Mouse (Mus musculus) heart, embryonic 13.5 days (tissue): ENCODE measurements at regions not wholly inside any gene's neighbourhood (a gene's known extent, or its start where the extent isn't known, plus 50 kb on each side); places are given as distances from the start of the nearest gene placed in this dataset.

Experiments used
- ATAC-seq: fragments of 200-750 bp; cut with Nextera tagmentation; 2 replicates; pipeline ENCODE4 v1.8.0; 2017; ENCODE audit warnings: moderate TSS enrichment; ENCODE audit not compliant: insufficient number of reproducible peaks, low FRiP score, low TSS enrichment; ENCODE audit errors: extremely low read depth
- H3K27ac ChIP-seq: fragments of 300-500 bp; sonication (generic); replicated peaks from 2 replicates; pipeline ENCODE4 v1.5.1; 2015; ENCODE audit warnings: moderate library complexity, mild to moderate bottlenecking, inconsistent platforms
- H3K27me3 ChIP-seq: fragments of 300-500 bp; sonication (generic); replicated peaks from 2 replicates; pipeline ENCODE4 v1.6.1; 2015; ENCODE audit warnings: mild to moderate bottlenecking, inconsistent platforms
- H3K36me3 ChIP-seq: fragments of 300-500 bp; sonication (generic); 2 replicates; pipeline ENCODE4 v1.6.1; 2015; ENCODE audit warnings: mild to moderate bottlenecking, inconsistent platforms
- H3K4me1 ChIP-seq: fragments of 300-500 bp; sonication (generic); 2 replicates; pipeline ENCODE4 v1.6.1; 2015; ENCODE audit warnings: inconsistent platforms
- H3K4me2 ChIP-seq: fragments of 300-500 bp; sonication (generic); 2 replicates; pipeline ENCODE4 v1.6.1; 2015; ENCODE audit warnings: inconsistent platforms, mild to moderate bottlenecking, moderate library complexity
- H3K4me3 ChIP-seq: fragments of 300-500 bp; sonication (generic); 2 replicates; pipeline ENCODE4 v1.5.1; 2015; ENCODE audit warnings: moderate library complexity, mild to moderate bottlenecking, inconsistent platforms
- H3K9ac ChIP-seq: fragments of 300-500 bp; sonication (generic); 2 replicates; pipeline ENCODE4 v1.6.1; 2015; ENCODE audit warnings: inconsistent platforms, mild to moderate bottlenecking, moderate library complexity
- H3K9me3 ChIP-seq: fragments of 300-500 bp; sonication (generic); 2 replicates; pipeline ENCODE4 v1.6.1; 2016; ENCODE audit warnings: inconsistent platforms
- WGBS: fragments of 180-500 bp; shearing (Covaris S2); methylation state at CpG from one replicate; pipeline ENCODE4 v1.1.7; 2015; ENCODE audit warnings: mixed read lengths; 5-methylcytosine and 5-hydroxymethylcytosine counted together

- ATAC-seq: no peak
- Histone ChIP-seq H3K36me3 (no peaks in the 10 kb centered on the region), H3K27ac (no peak overlapping the region), H3K9me3 (no peaks in the 10 kb centered on the region), H3K27me3 (no peaks in the 10 kb centered on the region), H3K4me3 (no peak overlapping the region), H3K4me2 (peak overlapping the region; percentile 34), H3K9ac (no peak overlapping the region), H3K4me1 (peaks cover 8% of the 10 kb centered on the region; the same call in 1 of the 2 replicates)
- whole genome bisulfite sequencing: 38% methylated on average over 14 of the region's 14 CpGs
Observed at GRCm38 (mm10) chr3:51095847-51096447, 128.3 kb upstream of the Noct start.

GRCm38 (mm10) chr3:51096545-51096944 lies 127.7 kb upstream of the Noct start:
- no peaks in the 10 kb centered on the region for H3K36me3 ChIP-seq
- ATAC-seq: no peak
- peaks cover 8% of the 10 kb centered on the region; the same call in 1 of the 2 replicates for H3K4me1 ChIP-seq
- H3K27ac ChIP-seq: no peak overlapping the region
- H3K9me3 ChIP-seq: no peaks in the 10 kb centered on the region
- 34% methylated on average over 6 of the region's 6 CpGs for WGBS
- no peak overlapping the region for H3K9ac ChIP-seq
- H3K4me2 ChIP-seq: peak overlapping the region; percentile 34
- H3K27me3 ChIP-seq: no peaks in the 10 kb centered on the region
- no peak overlapping the region for H3K4me3 ChIP-seq

- WGBS: 80% methylated on average over 10 of the region's 10 CpGs
- no peak for ATAC-seq
- H3K27me3 ChIP-seq: no peaks in the 10 kb centered on the region
Observed at GRCm38 (mm10) chr3:51097362-51097761, 126.9 kb upstream of the Noct start.

GRCm38 (mm10) chr3:51099966-51100365 lies 124.3 kb upstream of the Noct start:
- no peaks in the 10 kb centered on the region for H3K9me3 ChIP-seq
- 83% methylated on average over 7 of the region's 7 CpGs for WGBS
- H3K27ac ChIP-seq: no peak overlapping the region
- peaks cover 8% of the 10 kb centered on the region; the same call in 1 of the 2 replicates for H3K4me1 ChIP-seq
- no peak for ATAC-seq
- H3K9ac ChIP-seq: no peak overlapping the region
- H3K27me3 ChIP-seq: no peaks in the 10 kb centered on the region
- H3K36me3 ChIP-seq: no peaks in the 10 kb centered on the region
- H3K4me3 ChIP-seq: no peak overlapping the region
- H3K4me2 ChIP-seq: no peak overlapping the region

More at GRCm38 (mm10) chr3:51097362-51097761, 126.9 kb upstream of the Noct start:
- no peak overlapping the region for H3K27ac ChIP-seq
- H3K9me3 ChIP-seq: no peaks in the 10 kb centered on the region
- H3K36me3 ChIP-seq: no peaks in the 10 kb centered on the region
- no peak overlapping the region for H3K4me3 ChIP-seq
- peaks cover 8% of the 10 kb centered on the region; the same call in 1 of the 2 replicates for H3K4me1 ChIP-seq
- no peak overlapping the region for H3K4me2 ChIP-seq
- H3K9ac ChIP-seq: no peak overlapping the region

GRCm38 (mm10) chr3:51108639-51109202 lies 115.5 kb upstream of the Noct start:
- Histone ChIP-seq H3K9me3 (no peaks in the 10 kb centered on the region), H3K27me3 (no peaks in the 10 kb centered on the region), H3K4me1 (no peaks in the 10 kb centered on the region), H3K4me3 (no peak overlapping the region), H3K9ac (no peak overlapping the region), H3K4me2 (no peak overlapping the region), H3K27ac (no peak overlapping the region), H3K36me3 (no peaks in the 10 kb centered on the region)
- ATAC-seq: no peak
- WGBS: 60% methylated on average over 12 of the region's 12 CpGs

- Histone ChIP-seq H3K4me1 (no peaks in the 10 kb centered on the region), H3K9me3 (no peaks in the 10 kb centered on the region), H3K36me3 (no peaks in the 10 kb centered on the region), H3K27ac (no peak overlapping the region), H3K27me3 (no peaks in the 10 kb centered on the region), H3K4me2 (no peak overlapping the region), H3K9ac (no peak overlapping the region), H3K4me3 (no peak overlapping the region)
- WGBS: 89% methylated on average over 11 of the region's 11 CpGs
- ATAC-seq: no peak
Observed at GRCm38 (mm10) chr3:51111241-51111640, 113.0 kb upstream of the Noct start.

GRCm38 (mm10) chr3:51112351-51112750 lies 111.9 kb upstream of the Noct start:
- ATAC-seq: no peak
- Histone ChIP-seq H3K4me2 (no peak overlapping the region), H3K4me3 (no peak overlapping the region), H3K27me3 (no peaks in the 10 kb centered on the region), H3K4me1 (no peaks in the 10 kb centered on the region), H3K36me3 (no peaks in the 10 kb centered on the region), H3K9ac (no peak overlapping the region), H3K9me3 (no peaks in the 10 kb centered on the region), H3K27ac (no peak overlapping the region)
- WGBS: 70% methylated on average over 3 of the region's 3 CpGs

GRCm38 (mm10) chr3:51115921-51116320 lies 108.3 kb upstream of the Noct start:
- Histone ChIP-seq H3K36me3 (no peaks in the 10 kb centered on the region), H3K4me3 (no peak overlapping the region), H3K4me2 (no peak overlapping the region), H3K9ac (no peak overlapping the region), H3K27me3 (no peaks in the 10 kb centered on the region), H3K27ac (no peak overlapping the region), H3K9me3 (no peaks in the 10 kb centered on the region), H3K4me1 (no peaks in the 10 kb centered on the region)
- no peak for ATAC-seq
- WGBS: 61% methylated on average over 2 of the region's 2 CpGs

GRCm38 (mm10) chr3:51118706-51119105 lies 105.5 kb upstream of the Noct start:
- Histone ChIP-seq H3K9ac (no peak overlapping the region), H3K27ac (no peak overlapping the region), H3K4me1 (no peaks in the 10 kb centered on the region), H3K27me3 (no peaks in the 10 kb centered on the region), H3K4me3 (no peak overlapping the region), H3K9me3 (no peaks in the 10 kb centered on the region), H3K4me2 (no peak overlapping the region), H3K36me3 (no peaks in the 10 kb centered on the region)
- WGBS: 76% methylated on average over 7 of the region's 7 CpGs
- no peak for ATAC-seq

- Histone ChIP-seq H3K9ac (no peak overlapping the region), H3K4me2 (no peak overlapping the region), H3K4me3 (no peak overlapping the region), H3K27me3 (no peaks in the 10 kb centered on the region), H3K4me1 (no peaks in the 10 kb centered on the region), H3K36me3 (no peaks in the 10 kb centered on the region), H3K27ac (no peak overlapping the region), H3K9me3 (no peaks in the 10 kb centered on the region)
- 76% methylated on average over 12 of the region's 12 CpGs for WGBS
- ATAC-seq: no peak
Observed at GRCm38 (mm10) chr3:51120522-51120921, 103.7 kb upstream of the Noct start.

GRCm38 (mm10) chr3:51121703-51122540 lies 102.3 kb upstream of the Noct start:
- WGBS: 36% methylated on average over 9 of the region's 9 CpGs
- ATAC-seq: no peak
- no peak overlapping the region for H3K9ac ChIP-seq
- H3K27me3 ChIP-seq: no peaks in the 10 kb centered on the region
- no peaks in the 10 kb centered on the region for H3K36me3 ChIP-seq
- no peak overlapping the region for H3K4me3 ChIP-seq
- no peak overlapping the region for H3K4me2 ChIP-seq
- H3K4me1 ChIP-seq: no peaks in the 10 kb centered on the region
- no peak overlapping the region for H3K27ac ChIP-seq
- no peaks in the 10 kb centered on the region for H3K9me3 ChIP-seq
